Mouse (Mus musculus): ENCODE measurements around the gene Cltc. TPM values are rescaled to one million over a fixed set of nuclear protein-coding genes. Genes with fewer than 3 reads are reported as not detected.

Gene Cltc
- total and polyA plus RNA-seq, 2 experiments from 2014 or later = 122 to 383 TPM

DNA sequence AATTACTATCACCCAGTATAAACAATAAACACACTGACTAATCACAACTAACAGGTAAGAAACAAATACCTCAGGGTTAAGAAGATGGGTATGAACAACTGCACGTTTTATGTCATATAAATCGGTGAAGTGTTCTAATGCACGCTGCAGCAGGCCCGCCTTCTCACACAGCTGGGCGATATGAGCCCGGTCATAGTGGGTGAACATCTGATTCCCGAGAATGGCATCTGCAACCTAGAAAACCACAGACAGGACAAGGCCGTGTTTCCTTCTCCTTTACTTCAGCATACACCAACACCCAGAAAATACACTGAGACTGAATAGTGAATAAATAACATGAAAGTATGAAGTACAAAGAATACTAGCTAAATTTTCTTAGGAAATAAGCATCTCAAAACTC lies 38.0 kb downstream of the Cltc start:
- 90% methylated on average over 8 of the region's 8 CpGs for WGBS
- Histone ChIP-seq H3K9me3 (ENCODE audit: low read length) (no peaks in the 10 kb centered on the region), H3K4me2 (ENCODE audit: low read depth) (no peak overlapping the region), H3K27ac (ENCODE audit: low read depth, low read length) (no peak overlapping the region), H3K4me3 (ENCODE audit: low read depth, low read length) (no peak overlapping the region), H3K27me3 (ENCODE audit: insufficient read depth, low read length) (no peaks in the 10 kb centered on the region), H3K36me3 (ENCODE audit: insufficient read depth) (peaks cover 61% of the 10 kb centered on the region), H3K4me1 (ENCODE audit: insufficient read depth) (no peaks in the 10 kb centered on the region), H3K9ac (no peak overlapping the region)
- DNase-seq (no peak), ATAC-seq (no peak)
- TF ChIP-seq CTCF (IDR thresholded peaks at IDR 0.05; ENCODE audit: low read depth) = no peak

DNA sequence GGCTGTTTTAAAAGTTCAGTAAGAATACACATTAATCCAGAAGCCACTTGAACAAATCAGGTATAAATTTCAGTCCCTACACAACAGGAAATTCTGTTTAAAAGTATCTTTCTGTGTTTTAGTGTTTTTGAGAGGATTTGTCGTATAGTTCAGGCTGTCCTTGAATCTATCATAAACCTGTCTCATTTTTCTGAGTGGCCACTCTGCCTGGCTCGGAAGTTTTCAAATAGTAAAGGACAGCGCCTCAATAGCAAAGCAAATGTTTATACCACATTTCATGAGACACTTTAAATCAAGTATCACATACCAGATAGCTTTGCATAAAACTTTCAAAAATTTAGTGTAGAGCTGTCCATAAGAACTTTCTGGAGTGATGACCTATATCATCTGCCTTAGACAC lies 39.0 kb downstream of the Cltc start:
- H3K9me3 ChIP-seq (ENCODE audit: low read length) = no peaks in the 10 kb centered on the region
- ATAC-seq = no peak
- no peak overlapping the region for H3K4me3 ChIP-seq (ENCODE audit: low read depth, low read length)
- no peak overlapping the region for H3K4me2 ChIP-seq (ENCODE audit: low read depth)
- no peak for TF ChIP-seq CTCF (IDR thresholded peaks at IDR 0.05; ENCODE audit: low read depth)
- no peak overlapping the region for H3K27ac ChIP-seq (ENCODE audit: low read depth, low read length)
- no peaks in the 10 kb centered on the region for H3K27me3 ChIP-seq (ENCODE audit: insufficient read depth, low read length)
- 95% methylated on average over 3 of the region's 3 CpGs for WGBS
- no peak overlapping the region for H3K9ac ChIP-seq
- peaks cover 61% of the 10 kb centered on the region for H3K36me3 ChIP-seq (ENCODE audit: insufficient read depth)
- no peak for DNase-seq
- H3K4me1 ChIP-seq (ENCODE audit: insufficient read depth) = no peaks in the 10 kb centered on the region

DNA sequence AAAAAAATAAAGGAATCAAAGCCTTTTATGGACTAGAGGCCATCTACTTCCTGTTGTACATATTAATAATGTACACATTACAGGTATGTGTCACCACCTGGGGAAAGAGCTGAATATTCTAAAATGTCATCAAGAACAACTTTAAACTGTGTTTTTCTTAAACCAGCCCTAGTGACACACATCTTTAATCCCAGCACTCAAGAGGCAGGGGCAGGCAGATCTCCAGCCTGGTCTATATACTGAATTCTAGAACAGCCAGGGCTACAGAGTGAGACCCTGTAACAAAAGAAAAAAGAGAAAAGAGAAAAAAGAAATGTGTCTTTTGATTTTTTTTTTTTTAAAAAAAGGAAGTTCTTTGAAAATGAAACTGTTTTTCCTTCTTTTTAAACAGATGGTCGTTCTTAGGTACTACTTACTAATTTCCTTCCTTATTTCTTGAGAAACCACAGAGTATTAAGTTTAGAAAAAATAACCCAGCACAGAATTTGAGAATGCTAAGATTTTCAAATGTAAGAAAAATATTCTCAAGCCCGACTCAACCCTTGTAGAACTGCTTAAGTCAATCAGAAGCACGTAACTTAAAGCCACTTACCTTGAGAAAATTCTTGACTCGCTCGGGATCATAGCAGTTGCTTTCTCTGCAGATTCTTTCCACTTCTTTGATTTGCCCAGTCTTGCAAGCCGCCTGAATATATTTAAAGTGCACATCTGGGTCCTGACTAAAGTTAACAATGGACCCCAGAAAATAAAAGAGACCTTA lies 39.9 kb downstream of the Cltc start:
- no peak for TF ChIP-seq CTCF (IDR thresholded peaks at IDR 0.05; ENCODE audit: low read depth)
- 85% methylated on average over 6 of the region's 6 CpGs for WGBS
- no peak overlapping the region for H3K4me3 ChIP-seq (ENCODE audit: low read depth, low read length)
- H3K4me2 ChIP-seq (ENCODE audit: low read depth) = no peak overlapping the region
- H3K27me3 ChIP-seq (ENCODE audit: insufficient read depth, low read length) = no peaks in the 10 kb centered on the region
- peaks cover 61% of the 10 kb centered on the region for H3K36me3 ChIP-seq (ENCODE audit: insufficient read depth)
- no peak overlapping the region for H3K9ac ChIP-seq
- no peak for DNase-seq
- ATAC-seq = no peak
- no peaks in the 10 kb centered on the region for H3K4me1 ChIP-seq (ENCODE audit: insufficient read depth)
- no peak overlapping the region for H3K27ac ChIP-seq (ENCODE audit: low read depth, low read length)
- no peaks in the 10 kb centered on the region for H3K9me3 ChIP-seq (ENCODE audit: low read length)

DNA sequence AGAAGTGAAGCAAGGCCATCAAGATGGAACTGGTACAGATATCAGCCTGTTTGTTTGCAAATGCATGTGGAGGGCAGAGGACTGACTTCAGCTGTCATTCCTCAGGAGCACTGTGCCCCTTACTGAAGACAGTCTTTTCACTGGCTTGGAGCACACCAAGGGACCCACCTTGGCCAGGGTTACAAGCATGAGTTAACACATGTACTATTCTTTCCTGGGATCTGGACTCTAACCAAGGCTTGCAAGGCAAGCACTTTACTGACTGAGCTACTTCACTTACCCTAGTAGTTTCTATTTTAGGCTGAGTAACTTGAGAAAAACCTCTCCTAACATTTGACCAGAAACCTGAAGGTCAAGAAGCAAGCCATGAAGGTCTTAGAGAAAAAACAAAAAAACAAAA lies 42.8 kb downstream of the Cltc start:
- H3K4me2 ChIP-seq (ENCODE audit: low read depth) = no peak overlapping the region
- no peaks in the 10 kb centered on the region for H3K9me3 ChIP-seq (ENCODE audit: low read length)
- H3K4me3 ChIP-seq (ENCODE audit: low read depth, low read length) = no peak overlapping the region
- ATAC-seq (no peak), DNase-seq (no peak)
- no peaks in the 10 kb centered on the region for H3K4me1 ChIP-seq (ENCODE audit: insufficient read depth)
- no peak overlapping the region for H3K27ac ChIP-seq (ENCODE audit: low read depth, low read length)
- no peaks in the 10 kb centered on the region for H3K27me3 ChIP-seq (ENCODE audit: insufficient read depth, low read length)
- no peak for TF ChIP-seq CTCF (IDR thresholded peaks at IDR 0.05; ENCODE audit: low read depth)
- no peak overlapping the region for H3K9ac ChIP-seq
- H3K36me3 ChIP-seq (ENCODE audit: insufficient read depth) = peaks cover 64% of the 10 kb centered on the region

DNA sequence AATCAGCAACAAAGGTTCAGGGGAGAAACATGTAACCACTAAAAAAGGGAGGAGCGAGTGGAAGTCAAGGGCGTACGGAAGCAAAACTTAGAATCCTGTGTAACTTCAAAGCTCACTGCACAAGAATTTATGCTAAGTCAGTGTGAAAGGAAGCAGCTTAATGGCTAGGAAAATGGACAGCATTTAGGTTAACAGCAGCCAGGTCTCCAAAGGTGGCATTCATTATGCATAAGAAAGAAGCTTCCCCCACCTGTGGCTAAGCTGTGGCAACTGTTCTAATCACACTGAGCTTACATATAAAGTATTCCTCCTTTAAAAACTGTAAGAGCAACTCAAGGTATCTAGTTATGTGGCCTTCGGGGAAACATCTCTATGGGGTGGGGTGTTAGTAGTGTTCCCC lies 56.2 kb downstream of the Cltc start:
- 92% methylated on average over 4 of the region's 4 CpGs for WGBS
- H3K4me3 ChIP-seq (ENCODE audit: low read depth, low read length) = no peak overlapping the region
- no peak overlapping the region for H3K4me2 ChIP-seq (ENCODE audit: low read depth)
- H3K27ac ChIP-seq (ENCODE audit: low read depth, low read length) = no peak overlapping the region
- no peak for TF ChIP-seq CTCF (IDR thresholded peaks at IDR 0.05; ENCODE audit: low read depth)
- no peaks in the 10 kb centered on the region for H3K27me3 ChIP-seq (ENCODE audit: insufficient read depth, low read length)
- no peaks in the 10 kb centered on the region for H3K9me3 ChIP-seq (ENCODE audit: low read length)
- H3K9ac ChIP-seq = no peak overlapping the region
- DNase-seq (no peak), ATAC-seq (no peak)
- H3K36me3 ChIP-seq (ENCODE audit: insufficient read depth) = peaks cover 68% of the 10 kb centered on the region
- no peaks in the 10 kb centered on the region for H3K4me1 ChIP-seq (ENCODE audit: insufficient read depth)

DNA sequence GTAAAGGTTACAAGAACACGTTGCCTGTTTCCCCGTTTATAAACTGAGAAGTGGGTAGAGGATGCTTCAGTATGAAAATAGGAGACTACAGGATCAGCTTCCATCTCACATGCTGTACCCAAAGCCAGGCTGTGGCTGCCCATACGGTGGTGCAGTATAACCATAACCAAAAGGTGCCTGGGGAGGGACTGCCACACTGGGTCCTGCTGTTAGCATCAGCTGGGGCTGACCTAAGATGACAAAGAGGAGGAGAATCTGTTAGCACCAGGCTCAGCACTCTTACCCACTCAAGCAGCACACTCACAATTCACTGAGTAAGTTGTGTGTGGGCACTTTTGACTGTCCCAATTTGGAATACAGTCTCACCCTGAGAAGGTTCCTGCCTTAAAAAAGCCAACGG lies 61.9 kb downstream of the Cltc start:
- H3K27me3 ChIP-seq (ENCODE audit: insufficient read depth, low read length) = no peaks in the 10 kb centered on the region
- no peak overlapping the region for H3K27ac ChIP-seq (ENCODE audit: low read depth, low read length)
- WGBS = 63% methylated on average over 4 of the region's 4 CpGs
- DNase-seq (no peak), ATAC-seq (no peak)
- H3K9me3 ChIP-seq (ENCODE audit: low read length) = no peaks in the 10 kb centered on the region
- no peak overlapping the region for H3K4me2 ChIP-seq (ENCODE audit: low read depth)
- H3K4me3 ChIP-seq (ENCODE audit: low read depth, low read length) = no peak overlapping the region
- H3K9ac ChIP-seq = no peak overlapping the region
- TF ChIP-seq CTCF (IDR thresholded peaks at IDR 0.05; ENCODE audit: low read depth) = no peak
- H3K4me1 ChIP-seq (ENCODE audit: insufficient read depth) = no peaks in the 10 kb centered on the region
- peaks cover 49% of the 10 kb centered on the region for H3K36me3 ChIP-seq (ENCODE audit: insufficient read depth)

DNA sequence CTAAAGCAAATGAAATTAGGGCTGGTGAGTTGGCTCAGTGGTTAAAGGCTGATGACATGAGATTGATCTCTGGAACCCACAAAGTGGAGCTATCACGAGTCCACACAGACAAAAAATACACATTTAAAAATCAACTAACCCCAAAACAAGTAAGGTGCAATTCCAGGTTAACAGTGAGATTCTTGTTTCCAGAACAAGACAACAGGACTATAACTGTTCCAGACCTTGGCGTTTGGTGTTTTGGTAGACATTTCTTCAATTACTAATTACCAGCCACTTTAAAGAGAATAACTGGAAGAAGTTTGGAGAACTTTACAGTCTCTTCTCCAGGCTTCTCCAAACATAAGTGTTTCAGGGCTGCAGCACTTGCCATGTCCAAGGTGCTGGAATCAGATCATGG lies 64.8 kb downstream of the Cltc start:
- H3K4me1 ChIP-seq (ENCODE audit: insufficient read depth) = no peaks in the 10 kb centered on the region
- no peak for ATAC-seq
- H3K9ac ChIP-seq = no peak overlapping the region
- H3K9me3 ChIP-seq (ENCODE audit: low read length) = no peaks in the 10 kb centered on the region
- no peak for TF ChIP-seq CTCF (IDR thresholded peaks at IDR 0.05; ENCODE audit: low read depth)
- DNase-seq = no peak
- peaks cover 50% of the 10 kb centered on the region for H3K36me3 ChIP-seq (ENCODE audit: insufficient read depth)
- H3K27me3 ChIP-seq (ENCODE audit: insufficient read depth, low read length) = no peaks in the 10 kb centered on the region
- H3K4me3 ChIP-seq (ENCODE audit: low read depth, low read length) = no peak overlapping the region
- H3K27ac ChIP-seq (ENCODE audit: low read depth, low read length) = no peak overlapping the region
- 90% methylated on average over 2 of the region's 2 CpGs for WGBS
- H3K4me2 ChIP-seq (ENCODE audit: low read depth) = no peak overlapping the region

Measured in forebrain, postnatal 0 days (tissue).